Mouse (Mus musculus) layer of hippocampus, adult 11-12 months (tissue): ENCODE measurements around the gene Cyfip1.
"Not testable (repeated sequence)": the region's sequence is repeated elsewhere in the genome, so short reads cannot be mapped to it uniquely, and the experiment has no call there.

Experiments
- DNase-seq: peaks from one replicate; pipeline ENCODE4 v3.0.0; 2022; ENCODE audit warnings: low spot score

Gene Cyfip1

DNA sequence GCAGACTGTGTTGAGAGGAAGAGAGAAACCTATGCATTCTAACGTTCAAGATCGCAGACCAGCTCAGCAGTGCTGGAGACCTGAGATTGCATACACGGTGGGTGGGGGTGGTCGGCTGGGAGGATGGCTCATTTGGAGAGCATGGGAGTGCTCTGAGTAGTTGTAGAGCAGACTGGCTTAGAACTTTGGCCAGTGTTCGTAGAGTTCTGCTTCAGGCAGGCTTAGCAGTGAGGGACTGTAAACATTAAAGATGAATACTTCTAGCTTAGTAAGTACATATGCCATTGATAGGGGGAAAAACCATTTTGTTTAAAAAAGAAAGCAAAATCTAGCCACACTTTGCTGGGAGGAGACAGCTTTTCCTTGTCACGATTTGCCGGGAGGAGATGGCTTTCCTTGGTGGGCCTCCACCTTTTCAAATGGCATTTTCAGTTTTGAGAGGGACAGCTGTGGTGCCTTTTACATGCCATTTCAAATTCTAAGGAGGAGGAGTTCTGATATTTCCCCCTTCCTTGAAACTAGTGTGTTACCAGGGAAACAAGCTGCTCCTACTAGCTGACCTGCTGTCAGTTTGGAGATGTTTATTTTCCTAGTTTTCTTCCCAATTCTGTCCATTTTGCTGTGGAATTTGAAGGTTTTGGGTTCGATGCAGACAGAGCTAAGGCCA, 24.3 kb downstream of the Cyfip1 start:
- no peak for DNase-seq

- no peak for DNase-seq
Measured at GRCm38 (mm10) chr7:55868247-55868646, 26.7 kb downstream of the Cyfip1 start.

- DNase-seq: no peak
Measured at GRCm38 (mm10) chr7:55869220-55869619, 27.7 kb downstream of the Cyfip1 start.

DNA sequence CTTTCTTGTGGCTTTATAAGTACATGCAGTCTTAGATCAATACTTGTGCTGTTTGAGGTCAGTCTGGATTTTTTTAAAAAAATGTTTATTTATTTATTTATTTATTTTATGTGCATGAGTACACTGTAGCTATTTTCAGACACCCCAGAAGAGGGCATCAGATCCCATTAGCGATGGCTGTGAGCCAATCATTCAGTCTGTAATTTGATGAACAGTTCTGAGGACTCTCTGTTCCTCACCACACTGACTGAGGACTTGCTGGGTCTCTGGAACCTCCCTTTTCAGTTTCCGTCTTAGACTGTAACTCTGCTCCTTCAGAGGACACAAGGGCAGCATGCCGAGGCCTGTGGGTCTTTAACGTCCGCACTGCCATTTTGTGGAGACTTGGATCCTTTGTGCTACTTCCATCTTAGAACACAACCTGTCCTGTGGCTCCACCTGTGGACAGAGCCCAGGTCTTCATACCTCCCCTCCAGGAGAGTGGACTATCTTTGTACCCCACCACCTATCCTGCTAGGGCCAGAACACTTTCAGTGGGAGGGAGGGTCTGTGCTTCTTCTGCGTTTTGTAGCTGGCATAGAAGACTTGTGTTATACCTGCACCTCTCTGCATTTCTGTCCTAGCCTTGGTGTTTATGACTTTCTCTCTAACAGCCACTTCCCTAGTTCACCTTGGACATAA, 28.9 kb downstream of the Cyfip1 start:
- DNase-seq: no peak

DNA sequence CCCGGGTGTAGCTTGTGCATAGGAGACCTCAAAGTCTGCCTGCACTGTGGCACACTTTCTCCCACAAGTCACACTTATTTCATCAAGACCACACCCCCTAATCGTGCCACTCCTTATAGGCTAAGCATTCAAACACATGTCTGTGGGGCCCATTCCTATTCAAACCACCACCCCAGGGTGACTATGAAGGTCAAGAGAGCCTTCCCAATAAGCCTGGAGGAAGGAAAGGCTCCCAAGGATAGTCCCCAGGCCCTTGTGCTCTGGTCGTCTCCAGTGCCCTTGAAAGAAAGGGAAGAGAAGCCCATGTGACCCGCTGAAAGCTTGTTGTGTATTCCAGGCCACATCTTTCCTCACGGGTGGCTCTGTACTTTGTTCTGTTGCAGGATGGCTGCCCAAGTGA, 29.9 kb downstream of the Cyfip1 start:
- no peak for DNase-seq

DNA sequence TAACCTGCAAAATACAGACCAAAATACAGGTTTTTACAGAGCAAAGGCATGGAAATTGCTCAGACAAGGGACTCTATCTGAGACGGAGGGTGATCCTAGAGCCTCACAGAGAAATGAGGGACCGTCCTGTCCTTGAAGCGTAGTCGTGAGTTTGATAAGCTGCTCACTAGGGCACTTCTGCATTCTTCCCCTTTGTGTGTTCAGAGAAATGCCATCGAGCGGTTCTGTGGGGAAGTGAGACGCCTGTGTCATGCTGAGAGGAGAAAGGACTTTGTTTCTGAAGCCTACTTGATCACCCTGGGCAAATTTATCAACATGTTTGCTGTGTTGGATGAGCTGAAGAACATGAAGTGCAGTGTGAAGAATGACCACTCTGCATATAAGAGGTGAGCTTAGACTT, 33.2 kb downstream of the Cyfip1 start:
- no peak for DNase-seq

DNA sequence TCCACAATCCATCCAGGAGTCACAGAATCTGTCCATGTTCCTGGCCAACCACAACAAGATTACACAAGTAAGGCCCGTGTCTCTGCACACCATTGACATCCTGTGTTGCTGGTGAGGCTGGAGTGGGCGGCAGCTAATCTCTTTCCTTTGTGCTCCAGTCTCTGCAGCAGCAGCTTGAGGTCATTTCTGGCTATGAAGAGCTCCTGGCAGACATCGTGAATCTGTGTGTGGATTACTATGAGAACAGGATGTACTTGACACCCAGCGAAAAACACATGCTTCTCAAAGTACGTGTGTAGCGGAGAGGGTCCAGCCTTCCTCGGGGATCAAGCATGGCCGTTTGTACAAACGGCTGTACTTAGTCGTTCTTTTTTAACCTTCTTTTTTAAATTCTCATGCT, 36.2 kb downstream of the Cyfip1 start:
- no peak for DNase-seq

- no peak for DNase-seq
Measured at GRCm38 (mm10) chr7:55880882-55881281, 39.3 kb downstream of the Cyfip1 start.

DNA sequence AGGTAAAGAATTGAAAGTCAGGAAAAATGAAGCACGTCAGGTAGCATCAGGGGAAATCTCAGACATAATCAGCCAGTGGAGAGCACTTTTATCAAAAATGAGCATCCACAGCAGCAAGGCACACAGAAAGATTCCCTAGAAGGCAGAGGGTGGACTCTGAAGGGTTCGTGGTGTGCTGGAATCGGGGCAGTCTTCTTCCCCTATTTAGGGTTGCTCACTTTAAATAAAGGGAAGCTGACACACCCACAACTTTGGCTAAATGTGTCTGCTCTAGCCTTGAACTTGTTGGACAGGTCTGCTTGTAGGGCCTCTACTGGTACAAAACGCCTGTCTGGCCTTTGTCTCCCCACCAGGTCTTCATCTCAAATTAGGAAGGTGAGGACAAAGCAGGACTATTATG, 47.1 kb downstream of the Cyfip1 start:
- no peak for DNase-seq

GRCm38 (mm10) chr7:55889996-55890395, 48.5 kb downstream of the Cyfip1 start:
- DNase-seq: no peak

GRCm38 (mm10) chr7:55890731-55891130, 49.2 kb downstream of the Cyfip1 start:
- peak; percentile 43 for DNase-seq

DNA sequence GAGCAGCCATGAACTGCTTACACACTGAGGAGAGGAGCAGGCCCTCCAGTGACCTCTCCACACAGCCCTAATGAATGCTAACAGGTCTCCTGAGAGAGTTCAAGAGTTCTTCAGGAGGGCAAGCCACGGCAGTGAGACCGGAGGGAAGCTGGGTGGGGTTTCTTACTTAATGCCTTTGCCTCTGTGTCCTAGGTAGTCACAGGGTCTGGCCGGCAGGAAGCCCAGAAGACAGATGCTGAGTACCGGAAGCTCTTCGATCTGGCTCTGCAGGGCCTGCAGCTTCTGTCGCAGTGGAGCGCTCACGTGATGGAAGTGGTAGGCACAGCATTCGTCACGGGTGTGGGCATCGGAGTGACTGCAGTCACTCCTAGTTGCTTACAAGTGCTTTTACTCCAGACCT, 50.3 kb downstream of the Cyfip1 start:
- peak; percentile 50 for DNase-seq

DNA sequence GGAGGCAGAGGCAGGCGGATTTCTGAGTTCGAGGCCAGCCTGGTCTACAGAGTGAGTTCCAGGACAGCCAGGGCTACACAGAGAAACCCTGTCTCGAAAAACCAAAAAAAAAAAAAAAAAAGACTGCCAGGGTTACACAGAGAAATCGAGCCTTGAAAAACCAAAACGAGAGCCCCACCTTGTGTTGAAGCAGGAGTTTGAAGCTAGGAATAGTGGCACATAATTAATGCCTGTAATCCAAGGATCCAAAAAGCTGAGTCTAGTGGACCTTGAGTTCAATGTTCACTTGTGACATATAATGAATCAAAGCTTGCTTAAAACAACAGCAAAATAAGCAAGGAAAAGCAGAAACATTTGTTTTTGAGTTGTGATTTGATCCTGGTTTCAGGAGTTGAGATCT, 62.2 kb downstream of the Cyfip1 start:
- no peak for DNase-seq

- DNase-seq: no peak
Measured at GRCm38 (mm10) chr7:55905449-55905848, 63.9 kb downstream of the Cyfip1 start.

GRCm38 (mm10) chr7:55909519-55909918, 68.0 kb downstream of the Cyfip1 start:
- DNase-seq: no peak

GRCm38 (mm10) chr7:55910356-55910755, 68.8 kb downstream of the Cyfip1 start:
- DNase-seq: no peak

DNA sequence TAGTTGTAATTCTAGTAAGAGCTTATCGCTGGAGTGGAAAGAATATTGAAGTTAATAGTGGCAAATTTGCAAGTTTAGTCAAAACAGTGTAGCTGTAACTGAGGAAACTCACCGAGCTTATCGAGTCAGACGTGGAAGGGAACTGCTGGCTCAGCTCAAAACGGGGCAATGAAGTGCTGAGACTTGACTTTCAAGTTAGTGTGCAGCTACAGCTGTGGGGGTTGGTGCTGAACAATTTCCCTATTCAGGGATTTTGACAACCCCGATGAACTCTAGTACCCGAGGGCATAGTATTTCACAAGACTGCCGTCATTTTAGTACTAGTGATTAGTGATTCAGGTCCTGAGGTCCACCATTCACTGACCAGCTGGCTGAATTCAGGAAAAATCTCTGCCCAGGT, 69.8 kb downstream of the Cyfip1 start:
- peak; percentile 43 for DNase-seq

GRCm38 (mm10) chr7:55912118-55912517, 70.6 kb downstream of the Cyfip1 start:
- no peak for DNase-seq

GRCm38 (mm10) chr7:55918365-55918764, 76.8 kb downstream of the Cyfip1 start:
- not testable (repeated sequence) for DNase-seq

DNA sequence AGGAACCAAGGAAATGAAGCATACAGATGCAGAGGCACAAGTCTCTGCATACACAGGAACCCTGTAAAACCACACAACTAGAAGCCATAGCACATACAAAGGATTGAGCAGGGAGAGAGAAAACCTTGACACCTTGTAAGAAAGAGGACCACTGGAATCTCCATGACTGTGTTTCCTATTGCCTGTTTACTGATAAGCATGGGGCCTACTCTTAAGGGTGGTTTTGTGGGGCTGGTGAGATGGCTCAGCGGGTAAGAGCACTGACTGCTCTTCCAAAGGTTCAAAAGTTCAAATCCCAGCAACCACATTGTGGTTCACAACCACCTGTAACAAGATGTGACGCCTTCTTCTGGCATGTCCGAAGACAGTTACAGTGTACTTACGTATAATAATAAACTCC, 85.7 kb downstream of the Cyfip1 start:
- no peak for DNase-seq

- no peak for DNase-seq
Measured at GRCm38 (mm10) chr7:55928649-55929048, 87.1 kb downstream of the Cyfip1 start.

- DNase-seq: no peak
Measured at GRCm38 (mm10) chr7:55935025-55935424, 93.5 kb downstream of the Cyfip1 start.

DNA sequence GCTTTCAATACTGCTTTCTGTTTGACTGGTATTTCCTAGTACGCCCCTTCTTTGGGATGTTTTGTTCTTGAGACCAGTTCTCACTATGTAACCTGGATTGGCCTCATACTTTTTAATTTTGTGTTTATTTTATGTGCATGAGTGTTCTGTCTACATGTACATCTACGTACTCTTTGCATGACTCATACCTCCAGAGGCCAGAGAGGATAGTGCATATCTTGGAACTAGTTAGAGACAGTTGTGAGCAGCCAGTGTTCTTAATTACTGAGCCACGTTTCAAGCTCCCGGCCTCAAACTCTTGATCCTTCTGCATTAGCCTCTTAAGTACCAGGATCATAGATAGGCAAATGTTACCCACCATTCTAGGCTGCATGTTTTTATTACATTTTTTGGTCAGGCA, 96.8 kb downstream of the Cyfip1 start:
- no peak for DNase-seq

DNA sequence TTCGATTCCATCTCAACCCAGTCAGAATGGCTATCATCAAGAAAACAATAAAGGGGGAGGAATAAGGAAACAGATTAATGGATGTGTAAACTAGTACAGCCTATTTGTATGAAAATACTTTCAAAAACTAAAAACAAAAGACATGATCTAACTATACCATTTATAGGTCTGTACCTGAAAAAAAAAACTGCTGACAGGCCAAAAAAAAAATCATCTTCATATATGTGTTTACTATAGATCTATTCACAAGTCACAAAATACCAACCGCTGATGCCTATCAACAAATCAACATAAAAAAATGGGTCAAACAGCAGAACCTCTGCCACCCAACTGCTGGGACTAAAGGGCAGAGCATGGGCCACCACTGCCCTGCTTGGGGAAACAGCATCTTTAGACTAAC, 114.5 kb downstream of the Cyfip1 start:
- no peak for DNase-seq
